ENCODE assay signal across 8 mouse cellular contexts in genomic region chr4:68953667-68954321, GRCm38 (mm10). TPM values are rescaled to one million over a fixed set of nuclear protein-coding genes. Genes with fewer than 3 reads are reported as not detected.
DNase-seq lines count a peak whose midpoint lies in the region; ATAC-seq and TF ChIP-seq lines count a peak whose summit lies in the region.

No protein-coding gene starts in this region.

- peak overlapping the region; percentile 9; the same call in 1 of the 2 replicates for H3K27ac ChIP-seq in heart, embryonic 15.5 days
- H3K27ac ChIP-seq in heart, adult 2 months: no peak overlapping the region
- no peak overlapping the region for H3K27ac ChIP-seq in embryonic facial prominence, embryonic 12.5 days
- H3K27ac ChIP-seq in limb, embryonic 13.5 days: no peak overlapping the region

- no peak for ATAC-seq in heart, embryonic 15.5 days (replicated peaks; ENCODE audit: insufficient number of reproducible peaks, insufficient read depth, low FRiP score, low read depth)
- peak; percentile 49; the same call in 1 of the 2 replicates for ATAC-seq in embryonic facial prominence, embryonic 12.5 days (ENCODE audit: insufficient number of reproducible peaks, insufficient read depth, low FRiP score, low TSS enrichment)
- no peak; the same call in none of the 2 replicates for ATAC-seq in limb, embryonic 13.5 days (ENCODE audit: low FRiP score, low read depth)

- H3K9ac ChIP-seq in heart, embryonic 15.5 days: peak overlapping the region; percentile 10; the same call in 1 of the 2 replicates
- no peak overlapping the region for H3K9ac ChIP-seq in heart, adult 2 months (ENCODE audit: low read depth, low read length)
- H3K9ac ChIP-seq in embryonic facial prominence, embryonic 12.5 days: peak overlapping the region; percentile 43; the same call in 1 of the 2 replicates
- peak overlapping the region; percentile 61 for H3K9ac ChIP-seq in limb, embryonic 13.5 days

- H3K9me3 ChIP-seq in heart, embryonic 15.5 days (replicated peaks): no peaks in the 10 kb centered on the region
- H3K9me3 ChIP-seq in E14TG2a.4 (ENCODE audit: low read length): no peaks in the 10 kb centered on the region; the same call in 1 of the 2 replicates
- H3K9me3 ChIP-seq in embryonic facial prominence, embryonic 12.5 days: no peaks in the 10 kb centered on the region
- no peaks in the 10 kb centered on the region for H3K9me3 ChIP-seq in limb, embryonic 13.5 days

- TF ChIP-seq EP300 in heart, adult 2 months (IDR thresholded peaks at IDR 0.05; ENCODE audit: insufficient read depth, low read depth, low read length): no peak

- WGBS in heart, embryonic 15.5 days: under 1% methylated on average over 40 of the region's 40 CpGs
- WGBS in heart, adult 2 months: under 1% methylated on average over 40 of the region's 40 CpGs
- WGBS in embryonic facial prominence, embryonic 12.5 days: under 1% methylated on average over 40 of the region's 40 CpGs
- WGBS in limb, embryonic 13.5 days: under 1% methylated on average over 40 of the region's 40 CpGs

- peaks cover 8% of the 10 kb centered on the region; the same call in 1 of the 2 replicates for H3K4me1 ChIP-seq in heart, embryonic 15.5 days (replicated peaks)
- no peaks in the 10 kb centered on the region for H3K4me1 ChIP-seq in heart, adult 2 months (ENCODE audit: control insufficient read depth, insufficient read depth, low read length)
- peaks cover 7% of the 10 kb centered on the region; the same call in 1 of the 2 replicates for H3K4me1 ChIP-seq in E14TG2a.4 (replicated peaks; ENCODE audit: low read depth, low read length)
- no peaks in the 10 kb centered on the region for H3K4me1 ChIP-seq in embryonic facial prominence, embryonic 12.5 days
- peaks cover 12% of the 10 kb centered on the region; the same call in 1 of the 2 replicates for H3K4me1 ChIP-seq in limb, embryonic 13.5 days

- TF ChIP-seq CTCF in heart, adult 2 months (IDR thresholded peaks at IDR 0.05): no peak
- no peak for TF ChIP-seq CTCF in E14TG2a.4 (conservative IDR thresholded peaks at IDR 0.05; ENCODE audit: low read length)

- H3K79me2 ChIP-seq in heart, adult 2 months (replicated peaks; ENCODE audit: control insufficient read depth, insufficient read depth, low read length): no peaks in the 10 kb centered on the region

- intact Hi-C loops in heart, adult 2 months (cut with DNase I): no loop called here

- TF ChIP-seq POLR2A in heart, adult 2 months (IDR thresholded peaks at IDR 0.05; ENCODE audit: insufficient read depth, low read depth, low read length): no peak

- H3K4me3 ChIP-seq in heart, embryonic 15.5 days: peak overlapping the region; percentile 54
- no peak overlapping the region for H3K4me3 ChIP-seq in heart, adult 2 months
- H3K4me3 ChIP-seq in E14TG2a.4 (replicated peaks; ENCODE audit: low read length): peak overlapping the region; percentile 85
- peak overlapping the region; percentile 55 for H3K4me3 ChIP-seq in embryonic facial prominence, embryonic 12.5 days
- H3K4me3 ChIP-seq in limb, embryonic 13.5 days: peak overlapping the region; percentile 56

- no peak for DNase-seq in heart, adult 2 months
- no peak for DNase-seq in thymus, postnatal 25 days
- no peak for DNase-seq in urinary bladder, postnatal 25 days (ENCODE audit: low spot score)
- DNase-seq in gastrocnemius, postnatal 25 days: no peak

- H3K4me2 ChIP-seq in heart, embryonic 15.5 days: peak overlapping the region; percentile 80
- peak overlapping the region; percentile 93 for H3K4me2 ChIP-seq in embryonic facial prominence, embryonic 12.5 days (replicated peaks)
- peak overlapping the region; percentile 87 for H3K4me2 ChIP-seq in limb, embryonic 13.5 days (replicated peaks)

- H3K36me3 ChIP-seq in heart, embryonic 15.5 days: no peaks in the 10 kb centered on the region
- H3K36me3 ChIP-seq in heart, adult 2 months (ENCODE audit: control insufficient read depth, insufficient read depth, low read length): no peaks in the 10 kb centered on the region
- no peaks in the 10 kb centered on the region for H3K36me3 ChIP-seq in E14TG2a.4 (ENCODE audit: insufficient read depth, low read length)
- H3K36me3 ChIP-seq in embryonic facial prominence, embryonic 12.5 days: no peaks in the 10 kb centered on the region
- H3K36me3 ChIP-seq in limb, embryonic 13.5 days: no peaks in the 10 kb centered on the region

- H3K27me3 ChIP-seq in heart, embryonic 15.5 days: peaks cover 27% of the 10 kb centered on the region
- no peaks in the 10 kb centered on the region; the same call in 1 of the 2 replicates for H3K27me3 ChIP-seq in heart, adult 2 months (ENCODE audit: control insufficient read depth, insufficient read depth, low read length)
- H3K27me3 ChIP-seq in E14TG2a.4 (ENCODE audit: insufficient read depth, low read length): peaks cover 37% of the 10 kb centered on the region
- H3K27me3 ChIP-seq in embryonic facial prominence, embryonic 12.5 days: peaks cover 10% of the 10 kb centered on the region
- H3K27me3 ChIP-seq in limb, embryonic 13.5 days: peaks cover 39% of the 10 kb centered on the region

RNA-seq across cellular contexts. Expression of gene Brinp1, which starts 0.4 kb away (rescaled TPM):
- 3.2 and 5.8 TPM in 2 replicates for polyA plus RNA-seq in heart, embryonic 15.5 days (2015; fragmentation: Nextera tagmentation; extraction: Ambion mirVana)
- total RNA-seq in heart, adult 2 months (2021): under 1 TPM; 0.08 to 0.09 TPM
- polyA plus RNA-seq in heart, adult 2 months (2012; rRNA removed): 0.20 TPM in 1 of 2 replicates, not detected in the other
- 10.1 and 11.9 TPM in 2 replicates for polyA plus RNA-seq in embryonic facial prominence, embryonic 12.5 days (2016; fragmentation: Nextera tagmentation; extraction: Ambion mirVana)
- polyA plus RNA-seq in limb, embryonic 13.5 days (2015; fragmentation: Nextera tagmentation; extraction: Ambion mirVana): 13.0 and 13.3 TPM in 2 replicates
- total RNA-seq in gastrocnemius, postnatal 25 days (2021): under 1 TPM in 1 of 2 experiments, not detected in 1; 0.23 TPM
